Mouse (Mus musculus) forebrain, embryonic 11.5 days (tissue): ENCODE measurements around the gene Accsl. TPM values are rescaled to one million over a fixed set of nuclear protein-coding genes. Genes with fewer than 3 reads are reported as not detected.

Experiments
- ATAC-seq: fragments of 200-750 bp; cut with Nextera tagmentation; replicated peaks from 2 replicates; pipeline ENCODE4 v1.8.0; 2017; ENCODE audit warnings: moderate TSS enrichment; ENCODE audit not compliant: low FRiP score
- DNase-seq: peaks from one replicate; pipeline ENCODE4 v3.0.0-alpha.2; 2017; ENCODE audit warnings: low spot score
- H3K27ac ChIP-seq: fragments of 300-500 bp; sonication (generic); 2 replicates; pipeline ENCODE4 v1.5.1; 2014; ENCODE audit warnings: low read depth, low read length
- H3K27me3 ChIP-seq: fragments of 300-500 bp; sonication (generic); 2 replicates; pipeline ENCODE4 v1.6.1; 2014; ENCODE audit warnings: mild to moderate bottlenecking, low read length, mixed read lengths; ENCODE audit not compliant: control insufficient read depth, insufficient read depth
- H3K36me3 ChIP-seq: fragments of 300-500 bp; sonication (generic); 2 replicates; pipeline ENCODE4 v1.6.1; 2014; ENCODE audit warnings: mild to moderate bottlenecking, low read length, moderate library complexity, mixed read lengths; ENCODE audit not compliant: control insufficient read depth, insufficient read depth
- H3K4me1 ChIP-seq: fragments of 300-500 bp; sonication (generic); replicated peaks from 2 replicates; pipeline ENCODE4 v1.6.1; 2014; ENCODE audit warnings: low read length, mixed read lengths; ENCODE audit not compliant: control insufficient read depth, insufficient read depth
- H3K4me2 ChIP-seq: fragments of 300-500 bp; sonication (generic); 2 replicates; pipeline ENCODE4 v1.6.1; 2014; ENCODE audit warnings: low read depth, mild to moderate bottlenecking, low read length, moderate library complexity, mixed read lengths; ENCODE audit not compliant: severe bottlenecking
- H3K4me3 ChIP-seq: fragments of 300-500 bp; sonication (generic); 2 replicates; pipeline ENCODE4 v1.5.1; 2014; ENCODE audit warnings: low read depth, low read length
- H3K9ac ChIP-seq: fragments of 300-500 bp; sonication (generic); 2 replicates; pipeline ENCODE4 v1.6.1; 2014; ENCODE audit warnings: low read length
- H3K9me3 ChIP-seq: fragments of 300-500 bp; sonication (generic); 2 replicates; pipeline ENCODE4 v1.6.1; 2016; ENCODE audit warnings: low read length, mixed read lengths; ENCODE audit not compliant: control insufficient read depth
- WGBS: fragments of 180-500 bp; shearing (Covaris S2); extraction: QIAGEN DNeasy Blood & Tissue Kit; methylation state at CpG from one replicate; pipeline ENCODE4 v1.1.7; 2014; 5-methylcytosine and 5-hydroxymethylcytosine counted together
- polyA plus RNA-seq: library from polyadenylated mRNA; unstranded; fragments of >200 nt; fragmentation: Nextera tagmentation; extraction: Ambion mirVana; gene quantifications from 2 replicates; pipeline ENCODE4 v1.2.1, GENCODE M21; 2014

Gene Accsl
- polyA plus RNA-seq: 0.09 TPM in 1 of 2 replicates, not detected in the other

GRCm38 (mm10) chr2:93869107-93869600, at the start of gene Accsl:
Gene Accsl, minus strand, starts transcription at chr2:93869157.
- Histone ChIP-seq H3K4me1 (peaks cover 7% of the 10 kb centered on the region; the same call in 1 of the 2 replicates), H3K9ac (no peak within 1 kb of the TSS), H3K27ac (no peak within 1 kb of the TSS), H3K4me2 (no peak within 1 kb of the TSS), H3K27me3 (no peaks in the 10 kb centered on the region), H3K4me3 (no peak within 1 kb of the TSS), H3K36me3 (no peaks in the 10 kb centered on the region), H3K9me3 (no peaks in the 10 kb centered on the region)
- DNase-seq (no peak), ATAC-seq (no peak)
- WGBS: 73% methylated on average over 7 of the region's 7 CpGs

GRCm38 (mm10) chr2:93913552-93913951, 44.6 kb upstream of the Accsl start:
- whole genome bisulfite sequencing: 92% methylated on average over 2 of the region's 2 CpGs
- no peaks in the 10 kb centered on the region for H3K27me3 ChIP-seq
- H3K4me2 ChIP-seq: no peak overlapping the region
- no peak overlapping the region for H3K9ac ChIP-seq
- no peak overlapping the region for H3K27ac ChIP-seq
- H3K4me3 ChIP-seq: no peak overlapping the region
- ATAC-seq (no peak), DNase-seq (no peak)
- H3K36me3 ChIP-seq: no peaks in the 10 kb centered on the region
- H3K9me3 ChIP-seq: no peaks in the 10 kb centered on the region
- no peaks in the 10 kb centered on the region for H3K4me1 ChIP-seq

GRCm38 (mm10) chr2:93911942-93912341, 43.0 kb upstream of the Accsl start:
- H3K4me1 ChIP-seq: no peaks in the 10 kb centered on the region
- H3K9ac ChIP-seq: no peak overlapping the region
- no peak overlapping the region for H3K4me3 ChIP-seq
- H3K27ac ChIP-seq: no peak overlapping the region
- H3K36me3 ChIP-seq: no peaks in the 10 kb centered on the region
- ATAC-seq (no peak), DNase-seq (no peak)
- no peak overlapping the region for H3K4me2 ChIP-seq
- WGBS: 87% methylated on average over 10 of the region's 10 CpGs
- no peaks in the 10 kb centered on the region for H3K27me3 ChIP-seq
- no peaks in the 10 kb centered on the region for H3K9me3 ChIP-seq

- no peak overlapping the region for H3K4me3 ChIP-seq
- no peak overlapping the region for H3K9ac ChIP-seq
- DNase-seq: no peak
- WGBS: 76% methylated on average over 5 of the region's 5 CpGs
- no peaks in the 10 kb centered on the region for H3K27me3 ChIP-seq
- H3K36me3 ChIP-seq: no peaks in the 10 kb centered on the region
- H3K4me1 ChIP-seq: no peaks in the 10 kb centered on the region
- H3K9me3 ChIP-seq: no peaks in the 10 kb centered on the region
- no peak for ATAC-seq
- H3K27ac ChIP-seq: no peak overlapping the region
- H3K4me2 ChIP-seq: no peak overlapping the region
Measured at GRCm38 (mm10) chr2:93909716-93910115, 40.8 kb upstream of the Accsl start.

- no peak overlapping the region for H3K27ac ChIP-seq
- H3K4me3 ChIP-seq: no peak overlapping the region
- no peaks in the 10 kb centered on the region for H3K9me3 ChIP-seq
- H3K9ac ChIP-seq: no peak overlapping the region
- H3K27me3 ChIP-seq: no peaks in the 10 kb centered on the region
- WGBS: 70% methylated on average over 9 of the region's 9 CpGs
- no peaks in the 10 kb centered on the region for H3K36me3 ChIP-seq
- no peak overlapping the region for H3K4me2 ChIP-seq
- H3K4me1 ChIP-seq: no peaks in the 10 kb centered on the region
- DNase-seq: no peak
- no peak for ATAC-seq
Measured at GRCm38 (mm10) chr2:93907519-93908294, 38.8 kb upstream of the Accsl start.

- Histone ChIP-seq H3K9me3 (no peaks in the 10 kb centered on the region), H3K4me3 (no peak overlapping the region), H3K4me2 (no peak overlapping the region), H3K9ac (no peak overlapping the region), H3K4me1 (no peaks in the 10 kb centered on the region), H3K27ac (no peak overlapping the region), H3K27me3 (no peaks in the 10 kb centered on the region), H3K36me3 (no peaks in the 10 kb centered on the region)
- ATAC-seq: no peak
- 29% methylated on average over 4 of the region's 4 CpGs for WGBS
- DNase-seq: no peak
Measured at GRCm38 (mm10) chr2:93906316-93906715, 37.4 kb upstream of the Accsl start.

- no peaks in the 10 kb centered on the region for H3K27me3 ChIP-seq
- H3K9ac ChIP-seq: no peak overlapping the region
- no peaks in the 10 kb centered on the region for H3K36me3 ChIP-seq
- no peak overlapping the region for H3K27ac ChIP-seq
- WGBS: 84% methylated on average over 6 of the region's 6 CpGs
- ATAC-seq (no peak), DNase-seq (no peak)
- H3K4me3 ChIP-seq: no peak overlapping the region
- H3K4me2 ChIP-seq: no peak overlapping the region
- no peaks in the 10 kb centered on the region for H3K4me1 ChIP-seq
- H3K9me3 ChIP-seq: no peaks in the 10 kb centered on the region
Measured at GRCm38 (mm10) chr2:93903415-93903814, 34.5 kb upstream of the Accsl start.

GRCm38 (mm10) chr2:93902680-93903305, 33.8 kb upstream of the Accsl start:
- H3K4me2 ChIP-seq: no peak overlapping the region
- H3K27ac ChIP-seq: no peak overlapping the region
- DNase-seq: no peak
- no peak overlapping the region for H3K9ac ChIP-seq
- 78% methylated on average over 5 of the region's 5 CpGs for WGBS
- H3K27me3 ChIP-seq: no peaks in the 10 kb centered on the region
- no peak overlapping the region for H3K4me3 ChIP-seq
- no peaks in the 10 kb centered on the region for H3K4me1 ChIP-seq
- H3K9me3 ChIP-seq: no peaks in the 10 kb centered on the region
- no peak for ATAC-seq
- no peaks in the 10 kb centered on the region for H3K36me3 ChIP-seq
